In the genomic region with DNA sequence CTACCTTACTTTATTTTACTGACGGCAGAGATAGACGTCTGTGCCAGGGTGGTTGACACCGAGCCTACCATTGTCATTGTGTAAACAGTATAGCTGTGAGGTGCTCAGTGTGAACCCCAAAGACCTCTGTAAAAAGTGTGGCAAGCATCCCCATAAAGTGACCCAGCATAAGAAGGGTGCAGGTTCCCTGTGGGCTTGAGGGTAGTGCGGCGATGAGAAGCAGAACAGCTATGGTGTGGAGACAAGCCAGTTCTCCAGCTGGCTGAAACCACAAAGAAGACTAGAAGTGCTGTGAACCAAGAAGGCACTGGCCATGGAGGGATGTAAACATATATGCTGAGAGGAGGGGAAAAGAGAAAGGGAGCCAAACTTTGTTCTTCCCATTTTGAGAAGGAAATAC, we compare ENCODE assay signal across 25 mouse cellular contexts. TPM values are rescaled to one million over a fixed set of nuclear protein-coding genes. Genes with fewer than 3 reads are reported as not detected.
DNase-seq lines count a peak whose midpoint lies in the region; ATAC-seq and TF ChIP-seq lines count a peak whose summit lies in the region.
"Had no signal": no experiment of that assay in that cellular context is flagged by ENCODE, and none has a peak within 500 bp of the region (broad histone marks: within the 10 kb centered on the region; RNA-seq: fewer than 3 reads in every experiment).

No protein-coding gene starts in this region.

- no peaks in the 10 kb centered on the region for H3K36me3 ChIP-seq in heart, embryonic 12.5 days
- no peaks in the 10 kb centered on the region for H3K36me3 ChIP-seq in stomach, postnatal 0 days (ENCODE audit: control insufficient read depth, insufficient read depth, low read length)
- H3K36me3 ChIP-seq in midbrain, postnatal 0 days (ENCODE audit: insufficient read depth, low read length): no peaks in the 10 kb centered on the region
- H3K36me3 ChIP-seq: embryonic facial prominence, embryonic 10.5 days; embryonic facial prominence, embryonic 12.5 days; forebrain, embryonic 15.5 days; G1E had no signal

- H3K9ac ChIP-seq in heart, embryonic 12.5 days: no peak overlapping the region
- no peak overlapping the region for H3K9ac ChIP-seq in stomach, postnatal 0 days (ENCODE audit: low read length)
- H3K9ac ChIP-seq in midbrain, postnatal 0 days (replicated peaks; ENCODE audit: low read length, poor library complexity, severe bottlenecking): no peak overlapping the region
- H3K9ac ChIP-seq: embryonic facial prominence, embryonic 12.5 days; forebrain, embryonic 13.5 days; forebrain, embryonic 15.5 days; forebrain, postnatal 0 days had no signal

- TF ChIP-seq EP300 in stomach, postnatal 0 days (optimal IDR thresholded peaks at IDR 0.05): no peak

- 78% methylated on average over 5 of the region's 5 CpGs for WGBS in heart, embryonic 12.5 days
- 62% methylated on average over 5 of the region's 5 CpGs for WGBS in stomach, postnatal 0 days
- WGBS in midbrain, postnatal 0 days: 86% methylated on average over 5 of the region's 5 CpGs

- no peak for TF ChIP-seq CTCF in stomach, postnatal 0 days (IDR thresholded peaks at IDR 0.05; ENCODE audit: low read depth)
- TF ChIP-seq CTCF in midbrain, postnatal 0 days (IDR thresholded peaks at IDR 0.05): no peak

- DNase-seq in heart, adult 11 months: peak; percentile 80
- DNase-seq in testis, postnatal 10 days (ENCODE audit: low spot score): peak; percentile 35
- no peak for DNase-seq in testis, postnatal 14 days (ENCODE audit: low spot score)
- DNase-seq in stomach, postnatal 0 days (ENCODE audit: low spot score): peak; percentile 5
- DNase-seq in midbrain, postnatal 0 days (ENCODE audit: low spot score): no peak
- DNase-seq: adrenal gland, adult 8-10 months; adrenal gland, postnatal 14 days; adrenal gland, postnatal 36 days; B cell, adult 2 months; cerebellum, adult 11-12 months; cerebellum, adult 2 months; cerebellum, adult 9-10 months; cerebellum, postnatal 10 days; cerebellum, postnatal 25 days; forebrain, postnatal 0 days had no signal

- no peaks in the 10 kb centered on the region for H3K9me3 ChIP-seq in heart, embryonic 12.5 days (replicated peaks)
- no peaks in the 10 kb centered on the region for H3K9me3 ChIP-seq in stomach, postnatal 0 days (ENCODE audit: control insufficient read depth, low read length)
- H3K9me3 ChIP-seq in midbrain, postnatal 0 days (ENCODE audit: low read length): no peaks in the 10 kb centered on the region
- H3K9me3 ChIP-seq: embryonic facial prominence, embryonic 10.5 days; embryonic facial prominence, embryonic 12.5 days; forebrain, embryonic 13.5 days; forebrain, embryonic 15.5 days; G1E had no signal

- H3K27me3 ChIP-seq in heart, embryonic 12.5 days (replicated peaks): no peaks in the 10 kb centered on the region
- H3K27me3 ChIP-seq in stomach, postnatal 0 days (ENCODE audit: control insufficient read depth, insufficient read depth, low read length): no peaks in the 10 kb centered on the region
- H3K27me3 ChIP-seq in midbrain, postnatal 0 days (ENCODE audit: insufficient read depth, low read length): no peaks in the 10 kb centered on the region
- H3K27me3 ChIP-seq: CH12.LX; embryonic facial prominence, embryonic 12.5 days; forebrain, embryonic 13.5 days; forebrain, embryonic 15.5 days; Patski had no signal

- H3K27ac ChIP-seq in heart, embryonic 12.5 days (ENCODE audit: poor library complexity, severe bottlenecking): no peak overlapping the region
- no peak overlapping the region for H3K27ac ChIP-seq in stomach, postnatal 0 days (replicated peaks)
- H3K27ac ChIP-seq in midbrain, postnatal 0 days (ENCODE audit: low read depth, low read length): no peak overlapping the region
- H3K27ac ChIP-seq: embryonic facial prominence, embryonic 10.5 days; embryonic facial prominence, embryonic 12.5 days; forebrain, embryonic 13.5 days; forebrain, embryonic 15.5 days had no signal

- H3K4me3 ChIP-seq in heart, embryonic 12.5 days: no peak overlapping the region
- no peak overlapping the region for H3K4me3 ChIP-seq in stomach, postnatal 0 days (ENCODE audit: low read depth, low read length)
- H3K4me3 ChIP-seq in midbrain, postnatal 0 days (ENCODE audit: low read depth, low read length): no peak overlapping the region
- H3K4me3 ChIP-seq: embryonic facial prominence, embryonic 10.5 days; embryonic facial prominence, embryonic 12.5 days; forebrain, embryonic 13.5 days; forebrain, embryonic 15.5 days had no signal

- ATAC-seq in heart, embryonic 12.5 days (ENCODE audit: insufficient number of reproducible peaks, low FRiP score): no peak
- no peak for ATAC-seq in stomach, postnatal 0 days (ENCODE audit: low FRiP score, low TSS enrichment)
- no peak for ATAC-seq in midbrain, postnatal 0 days (ENCODE audit: low FRiP score)
- ATAC-seq: activated CD4-positive, CD25-positive, alpha-beta regulatory T cell, adult 4 months; CD4-positive, CD25-positive, alpha-beta regulatory T cell, adult 4 months; forebrain, embryonic 13.5 days; forebrain, embryonic 15.5 days; forebrain, postnatal 0 days; Patski had no signal

- H3K4me2 ChIP-seq in heart, embryonic 12.5 days: no peak overlapping the region
- H3K4me2 ChIP-seq in stomach, postnatal 0 days (replicated peaks; ENCODE audit: low read depth): no peak overlapping the region
- no peak overlapping the region for H3K4me2 ChIP-seq in midbrain, postnatal 0 days (ENCODE audit: low read depth, low read length, poor library complexity, severe bottlenecking)
- H3K4me2 ChIP-seq: embryonic facial prominence, embryonic 12.5 days; forebrain, embryonic 13.5 days; forebrain, embryonic 15.5 days had no signal

- peaks cover 16% of the 10 kb centered on the region for H3K4me1 ChIP-seq in heart, embryonic 12.5 days (replicated peaks)
- H3K4me1 ChIP-seq in stomach, postnatal 0 days (replicated peaks; ENCODE audit: control insufficient read depth, insufficient read depth): no peaks in the 10 kb centered on the region
- H3K4me1 ChIP-seq in midbrain, postnatal 0 days (ENCODE audit: insufficient read depth, low read length): no peaks in the 10 kb centered on the region
- H3K4me1 ChIP-seq: embryonic facial prominence, embryonic 10.5 days; embryonic facial prominence, embryonic 12.5 days; forebrain, embryonic 13.5 days; forebrain, embryonic 15.5 days had no signal

RNA-seq across cellular contexts. Expression of gene Tm7sf3, which starts 19.0 kb away (rescaled TPM):
- polyA plus RNA-seq in heart, embryonic 12.5 days (2016; fragmentation: Nextera tagmentation; extraction: Ambion mirVana): 49.4 and 51.7 TPM in 2 replicates
- 21.9 and 24.5 TPM in 2 replicates for polyA plus RNA-seq in stomach, postnatal 0 days (2015; fragmentation: Nextera tagmentation; extraction: Ambion mirVana)
- total RNA-seq in midbrain, postnatal 0 days (2014; rRNA removed): 44.3 and 49.8 TPM in 2 replicates
- 36.3 and 38.3 TPM in 2 replicates for polyA plus RNA-seq in midbrain, postnatal 0 days (2015; fragmentation: Nextera tagmentation; extraction: Ambion mirVana)

RNA-seq across cellular contexts. Expression of gene Med21, which starts 19.3 kb away (rescaled TPM):
- polyA plus RNA-seq in heart, embryonic 12.5 days (2016; fragmentation: Nextera tagmentation; extraction: Ambion mirVana): 130 and 136 TPM in 2 replicates
- polyA plus RNA-seq in stomach, postnatal 0 days (2015; fragmentation: Nextera tagmentation; extraction: Ambion mirVana): 106 and 107 TPM in 2 replicates
- total RNA-seq in midbrain, postnatal 0 days (2014; rRNA removed): 34.6 and 50.9 TPM in 2 replicates
- 101 and 106 TPM in 2 replicates for polyA plus RNA-seq in midbrain, postnatal 0 days (2015; fragmentation: Nextera tagmentation; extraction: Ambion mirVana)

Comparison
In these comparisons a context has a peak if more than half of its experiments do, and no peak if none do; other contexts are left out.
1. DNase-seq: peak in heart, adult 11 months (single experiment), testis, postnatal 10 days (single experiment) and stomach, postnatal 0 days (single experiment); none in testis, postnatal 14 days (single experiment) and midbrain, postnatal 0 days (single experiment).